Mouse (Mus musculus) liver, embryonic 11.5 days (tissue): ENCODE results near the gene Ppox. TPM values are rescaled to one million over a fixed set of nuclear protein-coding genes. Genes with fewer than 3 reads are reported as not detected.

Experiments
- ATAC-seq: fragments of 200-750 bp; cut with Nextera tagmentation; replicated peaks from 2 replicates; pipeline ENCODE4 v1.8.0; 2017; ENCODE audit warnings: moderate number of reproducible peaks, mild to moderate bottlenecking, moderate TSS enrichment, moderate library complexity; ENCODE audit not compliant: low FRiP score
- DNase-seq: peaks from one replicate; pipeline ENCODE4 v3.0.0-alpha.2; 2017; ENCODE audit warnings: low spot score
- H3K27ac ChIP-seq: fragments of 300-500 bp; sonication (generic); 2 replicates; pipeline ENCODE4 v1.5.1; 2014; ENCODE audit warnings: mild to moderate bottlenecking, low read depth, low read length, control low read depth
- H3K27me3 ChIP-seq: fragments of 300-500 bp; sonication (generic); replicated peaks from 2 replicates; pipeline ENCODE4 v1.6.1; 2014; ENCODE audit warnings: low read length, mixed read lengths; ENCODE audit not compliant: control insufficient read depth, insufficient read depth
- H3K36me3 ChIP-seq: fragments of 300-500 bp; sonication (generic); 2 replicates; pipeline ENCODE4 v1.6.1; 2014; ENCODE audit warnings: mild to moderate bottlenecking, low read length, moderate library complexity, mixed read lengths; ENCODE audit not compliant: control insufficient read depth, insufficient read depth
- H3K4me1 ChIP-seq: fragments of 300-500 bp; sonication (generic); replicated peaks from 2 replicates; pipeline ENCODE4 v1.6.1; 2014; ENCODE audit warnings: low read length, mixed read lengths; ENCODE audit not compliant: control insufficient read depth, insufficient read depth
- H3K4me2 ChIP-seq: fragments of 300-500 bp; sonication (generic); 2 replicates; pipeline ENCODE4 v1.6.1; 2014; ENCODE audit warnings: mild to moderate bottlenecking, control low read depth, moderate library complexity
- H3K4me3 ChIP-seq: fragments of 300-500 bp; sonication (generic); 2 replicates; pipeline ENCODE4 v1.5.1; 2014; ENCODE audit warnings: low read depth, low read length, control low read depth
- H3K9ac ChIP-seq: fragments of 300-500 bp; sonication (generic); 2 replicates; pipeline ENCODE4 v1.6.1; 2014; ENCODE audit warnings: low read depth, low read length, control low read depth
- H3K9me3 ChIP-seq: fragments of 300-500 bp; sonication (generic); 2 replicates; pipeline ENCODE4 v1.6.1; 2016; ENCODE audit warnings: low read length, inconsistent platforms, mixed read lengths; ENCODE audit not compliant: control insufficient read depth
- WGBS: fragments of 180-500 bp; shearing (Covaris S2); extraction: QIAGEN DNeasy Blood & Tissue Kit; methylation state at CpG from one replicate; pipeline ENCODE4 v1.1.7; 2014; 5-methylcytosine and 5-hydroxymethylcytosine counted together
- polyA plus RNA-seq: library from polyadenylated mRNA; unstranded; fragments of >200 nt; fragmentation: Nextera tagmentation; extraction: Ambion mirVana; gene quantifications from 2 replicates; pipeline ENCODE4 v1.2.1, GENCODE M21; 2014

The Ppox gene
- polyA plus RNA-seq, 1 experiment from 2014 or later: 133 TPM

- Histone ChIP-seq H3K9me3 (no peaks in the 10 kb centered on the region), H3K4me1 (peaks cover 23% of the 10 kb centered on the region), H3K36me3 (peaks cover 60% of the 10 kb centered on the region), H3K9ac (no peak overlapping the region), H3K27me3 (no peaks in the 10 kb centered on the region), H3K4me3 (no peak overlapping the region), H3K27ac (no peak overlapping the region), H3K4me2 (no peak overlapping the region)
- ATAC-seq (no peak), DNase-seq (no peak)
- 69% methylated on average over 6 of the region's 6 CpGs for WGBS
Observed at GRCm38 (mm10) chr1:171237438-171237837, 43.5 kb downstream of the Ppox start.

DNA sequence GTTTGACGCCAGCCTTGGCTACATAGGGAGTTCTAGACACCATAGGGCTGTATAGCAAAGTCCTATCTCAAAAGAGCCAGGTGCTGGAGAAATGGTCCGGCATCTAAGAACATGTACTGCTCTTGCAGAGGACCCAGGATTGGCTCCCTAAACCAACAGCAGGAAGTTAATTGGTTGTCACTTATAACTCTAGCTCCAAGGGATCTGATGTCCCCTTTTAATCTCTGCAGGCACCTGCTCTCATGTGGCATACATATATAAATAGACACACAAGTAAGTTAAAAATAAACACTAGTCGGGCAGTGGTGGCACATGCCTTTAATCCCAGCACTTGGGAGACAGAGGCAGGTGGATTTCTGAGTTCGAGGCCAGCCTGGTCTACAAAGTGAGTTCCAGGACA is 45.2 kb downstream of the Ppox start:
- no peaks in the 10 kb centered on the region for H3K27me3 ChIP-seq
- no peak overlapping the region for H3K4me2 ChIP-seq
- no peak overlapping the region for H3K4me3 ChIP-seq
- no peak for DNase-seq
- H3K9me3 ChIP-seq: no peaks in the 10 kb centered on the region
- ATAC-seq: no peak
- peaks cover 51% of the 10 kb centered on the region for H3K36me3 ChIP-seq
- no peak overlapping the region for H3K9ac ChIP-seq
- peaks cover 30% of the 10 kb centered on the region for H3K4me1 ChIP-seq
- WGBS: 81% methylated on average over 4 of the region's 4 CpGs
- no peak overlapping the region for H3K27ac ChIP-seq

DNA sequence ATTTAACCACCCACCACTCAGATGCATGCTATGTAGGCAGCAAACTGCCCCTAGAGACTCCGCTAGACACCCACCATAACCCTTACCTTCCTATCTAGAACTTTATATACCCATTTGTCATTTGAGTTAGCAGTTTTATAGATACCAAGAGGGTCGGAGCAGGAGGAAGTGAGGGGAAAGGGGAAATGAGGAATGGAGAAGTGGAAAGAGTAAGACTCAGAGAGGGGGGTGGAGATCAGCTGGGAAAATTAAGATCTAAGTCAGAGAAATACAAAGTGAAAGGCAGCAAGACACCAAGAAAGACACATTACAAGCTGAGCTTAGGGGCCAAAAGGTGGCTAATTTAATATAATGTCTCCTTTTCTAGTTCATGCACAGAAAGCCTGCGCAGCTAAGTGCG is 46.4 kb downstream of the Ppox start:
- H3K27me3 ChIP-seq: no peaks in the 10 kb centered on the region
- H3K4me2 ChIP-seq: peak overlapping the region; percentile 12
- H3K9ac ChIP-seq: no peak overlapping the region
- H3K27ac ChIP-seq: no peak overlapping the region
- H3K36me3 ChIP-seq: peaks cover 44% of the 10 kb centered on the region
- no peak overlapping the region for H3K4me3 ChIP-seq
- peaks cover 32% of the 10 kb centered on the region for H3K4me1 ChIP-seq
- DNase-seq: no peak
- H3K9me3 ChIP-seq: no peaks in the 10 kb centered on the region
- no peak for ATAC-seq
- WGBS: 76% methylated on average over 4 of the region's 4 CpGs

DNA sequence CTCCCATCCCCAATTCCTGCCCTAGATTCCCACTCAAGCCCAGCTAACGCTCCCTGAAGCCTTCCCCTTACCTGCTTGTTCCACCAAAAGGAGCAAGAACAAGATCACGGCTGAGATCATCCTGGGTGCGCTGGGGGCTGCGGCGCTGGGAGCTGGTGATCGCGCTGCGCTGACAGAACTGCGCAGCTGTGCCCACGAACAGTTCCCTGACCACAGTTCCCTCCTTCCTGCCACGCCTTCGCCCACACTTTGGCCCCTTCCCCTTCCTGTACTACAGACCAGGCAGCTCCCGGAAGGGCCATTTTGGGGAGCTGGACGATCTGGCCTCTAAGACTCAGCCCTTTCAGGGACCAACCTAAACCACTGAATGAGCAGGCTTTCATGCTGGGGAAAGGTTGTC is 46.9 kb downstream of the Ppox start, which contains the start of gene Fcer1g:
Gene Fcer1g (minus strand): TSS at position 240 of the 400 bp plus-strand sequence.
- Histone ChIP-seq H3K4me3 (peak within 1 kb of the TSS; percentile 32), H3K4me2 (peak within 1 kb of the TSS; percentile 12), H3K36me3 (peaks cover 42% of the 10 kb centered on the region), H3K27ac (peak within 1 kb of the TSS; percentile 4; the same call in 1 of the 2 replicates), H3K27me3 (no peaks in the 10 kb centered on the region), H3K4me1 (peaks cover 32% of the 10 kb centered on the region), H3K9me3 (no peaks in the 10 kb centered on the region), H3K9ac (no peak within 1 kb of the TSS; the same call in 1 of the 2 replicates)
- WGBS: 50% methylated on average over 14 of the region's 14 CpGs
- no peak for ATAC-seq
- no peak for DNase-seq

GRCm38 (mm10) chr1:171232800-171233730 is 47.9 kb downstream of the Ppox start:
- no peaks in the 10 kb centered on the region for H3K9me3 ChIP-seq
- peak overlapping the region; percentile 32 for H3K4me3 ChIP-seq
- DNase-seq (no peak), ATAC-seq (peak; percentile 63)
- no peaks in the 10 kb centered on the region for H3K27me3 ChIP-seq
- H3K27ac ChIP-seq: peak overlapping the region; percentile 4; the same call in 1 of the 2 replicates
- peak overlapping the region; percentile 30 for H3K4me2 ChIP-seq
- WGBS: 42% methylated on average over 12 of the region's 12 CpGs
- H3K9ac ChIP-seq: no peak overlapping the region; the same call in 1 of the 2 replicates
- H3K36me3 ChIP-seq: peaks cover 31% of the 10 kb centered on the region
- peaks cover 32% of the 10 kb centered on the region for H3K4me1 ChIP-seq

DNA sequence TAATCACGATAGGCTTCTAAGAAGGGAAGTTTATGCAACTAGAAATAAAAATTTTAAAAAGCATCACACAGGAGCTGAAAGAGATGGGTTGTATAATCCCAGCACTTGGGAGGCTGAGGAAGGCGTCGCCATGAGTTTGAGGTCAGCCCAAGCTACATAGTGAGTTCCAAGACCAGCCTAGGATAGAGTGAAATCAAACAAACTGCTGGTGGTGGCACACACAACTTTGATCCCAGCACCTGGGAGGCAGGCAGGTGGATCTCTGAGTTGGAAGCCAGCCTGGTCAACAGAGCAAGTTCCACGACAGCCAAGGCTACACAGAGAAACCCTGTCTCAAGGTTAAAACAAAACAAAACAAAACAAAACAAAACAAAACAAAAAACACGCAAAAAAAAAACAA is 48.6 kb downstream of the Ppox start:
- H3K27ac ChIP-seq: 0 out of 2 replicates have a peak overlapping the region, but pooled peaks have one; percentile 3
- no peaks in the 10 kb centered on the region for H3K27me3 ChIP-seq
- H3K36me3 ChIP-seq: peaks cover 24% of the 10 kb centered on the region; the same call in 1 of the 2 replicates
- no peak for ATAC-seq
- no peak for DNase-seq
- no peak overlapping the region for H3K4me3 ChIP-seq
- no peak overlapping the region for H3K9ac ChIP-seq
- 67% methylated on average over 5 of the region's 5 CpGs for WGBS
- no peaks in the 10 kb centered on the region for H3K9me3 ChIP-seq
- peaks cover 32% of the 10 kb centered on the region for H3K4me1 ChIP-seq
- H3K4me2 ChIP-seq: peak overlapping the region; percentile 30

- no peak overlapping the region for H3K9ac ChIP-seq
Observed at GRCm38 (mm10) chr1:171231844-171232243, 49.1 kb downstream of the Ppox start.

GRCm38 (mm10) chr1:171230215-171230614 is 50.8 kb downstream of the Ppox start:
- ATAC-seq (no peak), DNase-seq (no peak)
- H3K27me3 ChIP-seq: no peaks in the 10 kb centered on the region
- H3K9ac ChIP-seq: no peak overlapping the region
- H3K4me2 ChIP-seq: no peak overlapping the region
- H3K27ac ChIP-seq: no peak overlapping the region
- WGBS: 70% methylated on average over 3 of the region's 3 CpGs
- no peak overlapping the region for H3K4me3 ChIP-seq
- H3K4me1 ChIP-seq: peaks cover 32% of the 10 kb centered on the region
- no peaks in the 10 kb centered on the region for H3K9me3 ChIP-seq
- peaks cover 8% of the 10 kb centered on the region; the same call in 1 of the 2 replicates for H3K36me3 ChIP-seq

More at GRCm38 (mm10) chr1:171231844-171232243, 49.1 kb downstream of the Ppox start:
- Histone ChIP-seq H3K36me3 (peaks cover 19% of the 10 kb centered on the region; the same call in 1 of the 2 replicates), H3K4me3 (no peak overlapping the region), H3K27me3 (no peaks in the 10 kb centered on the region), H3K27ac (no peak overlapping the region), H3K4me2 (peak overlapping the region; percentile 30), H3K4me1 (peaks cover 32% of the 10 kb centered on the region), H3K9me3 (no peaks in the 10 kb centered on the region)
- WGBS: 49% methylated on average over 4 of the region's 4 CpGs
- DNase-seq (no peak), ATAC-seq (no peak)
